Mouse (Mus musculus) skeletal muscle tissue, adult 2 months (tissue): Measurements from ENCODE around the gene Hist1h2bn.
"Not testable (repeated sequence)": the region's sequence is repeated elsewhere in the genome, so short reads cannot be mapped to it uniquely, and the experiment has no call there.

Experiments used
- DNase-seq: peaks from one replicate; pipeline ENCODE4 v3.0.0-alpha.2; 2012; ENCODE audit warnings: low read depth, low spot score

The Hist1h2bn gene

GRCm38 (mm10) chr13:21727948-21728572 is 25.9 kb upstream of the Hist1h2bn start:
- no peak for DNase-seq

- DNase-seq, result no peak
These were observed 24.4 kb upstream of the Hist1h2bn start for GRCm38 (mm10) chr13:21729544-21729943.

- DNase-seq, result no peak
These were observed 20.5 kb upstream of the Hist1h2bn start for GRCm38 (mm10) chr13:21733466-21733865.

GRCm38 (mm10) chr13:21734010-21734905 is 19.7 kb upstream of the Hist1h2bn start:
- DNase-seq, result peak; percentile 66

GRCm38 (mm10) chr13:21734906-21735767 is 18.8 kb upstream of the Hist1h2bn start, which contains the start of gene Hist1h4j:
Gene Hist1h4j (plus strand): TSS chr13:21735064.
- peak; percentile 50 for DNase-seq

GRCm38 (mm10) chr13:21745006-21745405 is 8.9 kb upstream of the Hist1h2bn start:
- DNase-seq, result no peak

GRCm38 (mm10) chr13:21749387-21750158 is 4.3 kb upstream of the Hist1h2bn start:
- no peak for DNase-seq

- peak; percentile 68 for DNase-seq
These were observed 3.5 kb upstream of the Hist1h2bn start, which contains the start of gene Hist1h4k for GRCm38 (mm10) chr13:21750159-21751017. Gene Hist1h4k (minus strand): TSS chr13:21750505.

GRCm38 (mm10) chr13:21751417-21751816 is 2.5 kb upstream of the Hist1h2bn start:
- DNase-seq, result no peak

- DNase-seq, result no peak
These were observed 2.1 kb upstream of the Hist1h2bn start for GRCm38 (mm10) chr13:21751827-21752226.

- DNase-seq, result no peak
These were observed 1.6 kb upstream of the Hist1h2bn start for GRCm38 (mm10) chr13:21752356-21752755.

- DNase-seq, result no peak
These were observed 836 bp upstream of the Hist1h2bn start for GRCm38 (mm10) chr13:21753051-21753523.

- not testable (repeated sequence) for DNase-seq
These were observed 525 bp downstream of the Hist1h2bn start for GRCm38 (mm10) chr13:21754294-21755001.

- no peak for DNase-seq
These were observed 1.8 kb downstream of the Hist1h2bn start for GRCm38 (mm10) chr13:21755707-21756106.

- peak; percentile 87 for DNase-seq
These were observed 25.2 kb downstream of the Hist1h2bn start for GRCm38 (mm10) chr13:21778814-21779766.

- peak; percentile 54 for DNase-seq
These were observed 26.1 kb downstream of the Hist1h2bn start, which contains the start of gene Hist1h1b for GRCm38 (mm10) chr13:21779767-21780731. Gene Hist1h1b (minus strand): TSS chr13:21780625.
